Mouse (Mus musculus) gastrocnemius, adult 18-20 months (tissue): ENCODE measurements around the gene Casc4. TPM values are rescaled to one million over a fixed set of nuclear protein-coding genes. Genes with fewer than 3 reads are reported as not detected.
"Not testable (repeated sequence)": the region's sequence is repeated elsewhere in the genome, so short reads cannot be mapped to it uniquely, and the experiment has no call there.

Source experiments
- DNase-seq: peaks from one replicate; pipeline ENCODE4 v3.0.0; 2021; ENCODE audit warnings: low spot score
- total RNA-seq, 2 experiments: library from RNA; stranded (reverse); gene quantifications; 2 replicates each; pipeline ENCODE4 v1.2.3; 2021

The Casc4 gene
- total RNA-seq, 2 experiments from 2014 or later = 6.6 to 6.8 TPM

DNA sequence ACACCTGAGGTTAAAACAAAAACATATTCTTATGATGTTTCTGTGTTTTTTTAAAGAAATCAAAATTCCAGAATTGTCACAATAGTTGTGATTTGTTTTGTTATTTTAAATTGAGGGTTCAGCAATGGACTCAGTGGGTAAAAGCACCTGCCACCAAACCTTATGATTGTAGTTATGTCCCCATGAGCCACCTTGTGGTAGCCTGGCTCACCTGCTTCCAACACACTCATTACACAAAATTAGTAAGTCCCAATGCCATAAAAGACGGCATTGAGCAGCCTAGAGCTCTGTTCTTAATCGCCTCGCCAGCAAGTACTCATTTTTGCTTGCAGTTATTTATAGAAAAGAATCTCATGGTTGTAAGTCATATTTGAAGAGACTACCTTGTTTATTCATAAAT lies 43.2 kb downstream of the Casc4 start:
- DNase-seq = no peak

DNA sequence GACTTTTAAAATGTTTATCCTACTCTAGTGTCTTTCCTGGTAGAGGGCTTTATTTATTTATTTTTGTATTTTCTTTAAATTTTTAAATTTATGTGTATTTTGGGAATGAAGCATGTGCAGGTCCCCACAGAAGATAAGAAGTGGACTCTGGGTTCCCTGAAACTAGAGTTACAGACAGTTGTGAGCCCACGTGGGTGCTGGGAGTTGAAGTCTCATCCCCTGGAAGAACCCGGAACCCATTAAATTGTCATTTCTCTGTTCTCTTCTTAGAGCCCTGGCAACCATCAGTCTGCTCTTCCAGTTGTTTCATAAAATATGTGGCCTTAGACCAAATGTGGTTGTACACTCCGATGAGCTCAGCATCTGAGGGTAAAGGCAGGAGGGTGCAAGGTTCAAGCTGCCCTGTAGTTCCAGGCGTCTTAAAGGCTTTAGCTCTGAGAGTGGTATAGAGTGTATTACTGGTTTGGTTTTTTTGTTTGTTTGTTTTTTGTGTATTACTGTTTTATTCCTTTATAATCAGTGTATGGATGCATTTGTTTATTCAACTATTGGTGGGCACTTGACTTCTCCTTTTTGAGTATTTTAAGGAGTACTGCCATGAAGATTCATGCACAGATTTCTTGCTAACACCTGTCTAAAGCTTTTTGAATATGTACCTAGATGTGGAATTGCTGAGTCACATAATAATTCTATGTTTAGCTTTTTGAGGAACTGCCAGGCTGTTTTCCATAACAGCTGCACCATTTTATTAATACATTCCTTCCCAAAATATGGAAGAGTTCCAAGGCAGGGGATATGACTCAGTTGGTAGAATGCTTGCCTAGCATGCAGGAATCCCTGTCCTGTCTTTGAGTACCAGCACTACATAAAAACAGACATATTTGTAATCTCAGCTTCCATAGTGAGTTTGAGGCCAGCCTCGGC lies 49.5 kb downstream of the Casc4 start:
- DNase-seq = peak; percentile 5

DNA sequence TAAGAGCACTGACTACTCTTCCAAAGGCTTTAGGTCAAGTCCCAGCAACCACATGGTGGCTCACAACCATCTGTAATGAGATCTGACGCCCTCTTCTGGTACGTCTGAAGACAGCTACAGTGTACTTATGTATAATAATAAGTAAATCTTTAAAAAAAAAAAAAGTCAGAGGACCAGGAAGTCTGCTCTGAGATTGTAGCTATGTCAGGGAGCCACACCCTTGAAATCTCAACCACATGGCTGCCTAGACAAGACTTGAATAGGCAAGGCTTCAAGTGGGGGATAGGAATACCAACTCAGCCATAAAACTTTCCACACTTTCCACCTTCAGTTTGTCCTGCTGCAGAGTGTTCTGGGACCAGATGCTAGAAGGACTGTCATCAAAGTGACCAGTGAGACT lies 70.9 kb downstream of the Casc4 start:
- DNase-seq = not testable (repeated sequence)

DNA sequence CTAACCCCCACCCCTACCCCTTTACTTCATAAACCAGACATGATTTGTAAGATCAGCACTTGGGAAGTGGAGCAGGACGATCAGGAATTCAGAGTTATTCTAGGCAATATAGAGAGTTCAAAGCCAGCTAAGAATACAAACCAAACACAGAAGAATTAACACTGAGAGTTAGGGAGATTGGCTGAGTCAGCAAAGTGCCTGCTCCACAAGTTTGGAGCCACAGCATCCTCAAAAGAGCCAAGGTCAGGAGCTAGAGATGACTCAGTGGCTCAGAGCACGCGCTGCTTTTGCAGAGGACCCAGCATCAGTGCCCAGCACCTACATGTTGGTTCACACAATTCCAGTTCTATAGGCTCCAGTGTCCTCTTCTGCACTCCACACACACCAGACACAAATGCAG lies 76.6 kb downstream of the Casc4 start:
- no peak for DNase-seq

DNA sequence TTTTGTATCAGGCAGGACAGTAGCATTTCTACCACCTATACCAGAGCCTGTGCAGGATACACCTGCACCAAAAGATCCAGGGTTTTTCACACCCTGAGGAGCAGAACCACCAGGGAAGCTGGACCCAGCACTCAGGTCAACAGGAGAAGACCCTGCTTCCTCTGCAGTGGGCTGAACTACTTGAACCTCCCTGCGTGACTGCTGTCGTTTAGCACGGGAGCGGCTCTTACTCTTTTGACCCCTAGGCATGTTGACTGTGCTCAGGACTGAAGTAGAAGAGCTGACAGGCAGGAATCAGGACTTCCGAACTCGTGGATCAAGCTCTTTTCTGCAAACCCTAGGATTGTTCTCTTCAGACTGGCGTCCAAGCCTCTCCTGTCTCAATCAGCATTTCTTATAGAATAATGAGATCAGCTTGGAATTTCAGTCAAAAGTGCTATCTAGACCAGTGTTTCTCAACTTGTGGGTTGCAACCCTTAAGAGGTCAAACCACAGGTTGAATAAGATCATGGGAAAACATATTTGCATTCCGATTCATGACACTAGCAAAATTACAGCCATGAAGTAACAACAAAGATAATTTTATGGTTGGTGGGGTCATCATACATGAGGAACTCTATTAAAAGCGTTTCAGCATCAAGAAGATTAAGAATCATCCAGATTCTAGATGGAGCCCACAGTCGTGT lies 88.3 kb downstream of the Casc4 start:
- no peak for DNase-seq

DNA sequence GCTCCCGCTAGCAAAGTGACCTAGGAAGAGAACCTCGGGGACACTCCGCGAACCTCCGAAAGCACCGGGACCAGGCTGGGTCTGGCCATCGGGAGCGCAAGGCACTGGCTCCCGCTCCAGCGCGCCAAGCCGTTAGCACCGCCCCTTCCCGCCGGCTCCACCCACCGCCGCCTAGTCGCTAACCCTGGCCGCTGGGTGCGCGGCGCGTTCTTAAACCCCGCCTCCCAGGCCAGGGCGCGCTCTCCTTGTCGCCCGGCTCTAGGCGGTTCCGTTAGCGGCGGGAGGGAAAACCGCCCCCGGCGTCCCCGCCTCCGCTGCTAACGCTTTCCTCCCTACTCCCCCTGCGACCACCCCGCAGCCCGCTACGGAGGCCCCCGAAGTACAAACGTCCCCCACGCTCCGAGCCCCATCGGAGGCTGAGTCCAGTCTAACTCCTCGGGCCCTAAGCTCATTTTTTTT lies 89.0 kb downstream of the Casc4 start, which contains the start of the genes Ctdspl2 and Mageb3:
Ctdspl2 (plus strand) TSS at position 237 of the 459 bp plus-strand sequence.
Mageb3 (minus strand) TSS at position 328 of the 459 bp plus-strand sequence.
- DNase-seq = peak; percentile 97

DNA sequence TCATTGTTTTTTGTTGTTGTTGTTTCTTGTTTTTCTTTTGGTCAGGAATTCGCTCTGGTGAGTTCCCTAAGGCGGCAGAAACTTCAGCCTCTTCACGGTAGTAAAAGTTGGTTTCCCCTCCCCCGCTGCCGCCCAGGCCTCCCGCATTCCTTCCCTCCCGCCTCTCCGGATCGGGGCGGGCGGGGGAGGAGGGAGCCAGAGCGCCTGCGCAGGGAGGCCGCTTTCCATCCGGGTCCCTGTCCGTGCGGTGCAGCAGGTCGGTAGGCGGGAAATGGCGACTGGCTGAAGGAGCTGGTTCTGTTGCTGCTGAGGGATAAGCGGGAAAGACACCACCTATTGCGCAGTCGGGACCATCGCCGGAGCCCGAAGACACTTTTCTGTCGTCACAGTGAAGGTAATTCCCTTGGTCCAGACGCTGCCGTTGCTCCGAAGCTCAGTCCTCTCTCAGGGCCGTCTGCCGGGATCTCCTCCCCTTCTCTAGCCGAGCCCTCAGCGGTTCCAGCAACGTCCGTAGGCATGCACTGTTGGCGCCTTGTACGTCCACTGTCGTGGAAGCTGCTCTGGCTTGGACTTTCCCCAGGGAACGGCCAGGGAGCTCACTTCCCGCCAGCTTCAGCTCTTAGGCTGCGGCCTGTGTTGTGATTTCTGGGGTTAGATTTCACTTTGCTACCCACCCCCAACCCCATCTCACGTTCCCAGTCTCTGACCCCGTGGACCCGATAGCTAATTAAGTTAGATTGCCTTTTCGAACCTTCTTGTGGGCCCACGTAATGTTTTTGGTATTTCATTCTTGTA lies 89.7 kb downstream of the Casc4 start:
- peak; percentile 94 for DNase-seq

DNA sequence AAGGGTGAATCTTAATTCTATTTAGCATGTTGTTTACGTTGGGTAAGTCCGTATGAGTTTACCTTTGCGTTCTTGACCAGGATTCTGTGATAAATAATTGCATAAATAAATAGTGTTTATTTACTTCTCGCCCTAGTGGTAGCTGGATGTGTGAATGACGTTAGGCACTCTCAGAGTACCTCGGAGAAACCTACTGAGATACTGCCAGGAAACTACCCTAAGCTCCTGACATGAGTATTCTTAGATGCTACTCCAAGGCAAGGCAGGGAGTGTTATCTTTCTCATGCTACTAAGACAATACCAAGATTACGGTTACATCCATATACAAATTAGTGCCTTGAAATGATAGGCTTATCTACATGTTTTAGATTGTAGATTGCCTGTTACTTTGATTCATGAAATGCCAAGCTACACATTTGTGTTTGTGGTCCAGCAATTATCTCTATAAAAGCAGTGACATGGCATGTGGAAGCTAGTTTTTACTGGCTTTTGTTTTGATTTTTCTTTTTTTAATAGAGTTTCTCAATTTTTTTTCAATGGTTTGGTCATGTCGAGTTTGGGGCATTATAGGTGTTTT lies 90.5 kb downstream of the Casc4 start:
- DNase-seq = no peak

Other genes with a start within 250 kb of the Casc4 start
- under 1 TPM in 1 of 2 experiments, not detected in 1; 0.09 TPM for gene Frmd5, start 59.9 kb upstream of the Casc4 start, total RNA-seq
- 1 to 10 TPM; 4.9 to 7.8 TPM for gene Ctdspl2, start 89.0 kb downstream of the Casc4 start, total RNA-seq
- not detected for gene Mageb3, start 89.1 kb downstream of the Casc4 start, total RNA-seq
- 10 to 100 TPM; 31.2 to 35.6 TPM for gene Eif3j1, start 161.6 kb downstream of the Casc4 start, total RNA-seq